Mouse (Mus musculus) liver, embryonic 13.5 days (tissue): ENCODE data around the gene Gpc2. TPM values are rescaled to one million over a fixed set of nuclear protein-coding genes. Genes with fewer than 3 reads are reported as not detected.

ENCODE experiments used
- ATAC-seq: fragments of 200-750 bp; cut with Nextera tagmentation; 2 replicates; pipeline ENCODE4 v1.8.0; 2017; ENCODE audit warnings: low read depth, mild to moderate bottlenecking, moderate number of reproducible peaks, moderate library complexity
- DNase-seq: peaks from one replicate; pipeline ENCODE4 v3.0.0; 2022
- H3K27ac ChIP-seq: fragments of 300-500 bp; sonication (generic); 2 replicates; pipeline ENCODE4 v1.5.1; 2015; ENCODE audit warnings: moderate library complexity, mild to moderate bottlenecking, inconsistent platforms
- H3K27me3 ChIP-seq: fragments of 300-500 bp; sonication (generic); 2 replicates; pipeline ENCODE4 v1.6.1; 2015; ENCODE audit warnings: mild to moderate bottlenecking, inconsistent platforms
- H3K36me3 ChIP-seq: fragments of 300-500 bp; sonication (generic); 2 replicates; pipeline ENCODE4 v1.6.1; 2015; ENCODE audit warnings: mild to moderate bottlenecking, inconsistent platforms
- H3K4me1 ChIP-seq: fragments of 300-500 bp; sonication (generic); replicated peaks from 2 replicates; pipeline ENCODE4 v1.6.1; 2015; ENCODE audit warnings: inconsistent platforms
- H3K4me2 ChIP-seq: fragments of 300-500 bp; sonication (generic); 2 replicates; pipeline ENCODE4 v1.6.1; 2015; ENCODE audit warnings: inconsistent platforms, mild to moderate bottlenecking, moderate library complexity
- H3K4me3 ChIP-seq: fragments of 300-500 bp; sonication (generic); replicated peaks from 2 replicates; pipeline ENCODE4 v1.5.1; 2015; ENCODE audit warnings: mild to moderate bottlenecking, inconsistent platforms
- H3K9ac ChIP-seq: fragments of 300-500 bp; sonication (generic); 2 replicates; pipeline ENCODE4 v1.6.1; 2015; ENCODE audit warnings: mild to moderate bottlenecking, inconsistent platforms
- H3K9me3 ChIP-seq: fragments of 300-500 bp; sonication (generic); replicated peaks from 2 replicates; pipeline ENCODE4 v1.6.1; 2016; ENCODE audit warnings: inconsistent platforms
- WGBS: fragments of 180-500 bp; shearing (Covaris S2); methylation state at CpG from one replicate; pipeline ENCODE4 v1.1.7; 2015; ENCODE audit not compliant: insufficient replicate concordance; 5-methylcytosine and 5-hydroxymethylcytosine counted together
- polyA plus RNA-seq: library from polyadenylated mRNA; unstranded; fragments of >200 nt; fragmentation: Nextera tagmentation; extraction: Ambion mirVana; gene quantifications from 2 replicates; pipeline ENCODE4 v1.2.1, GENCODE M21; 2015

Gene Gpc2
- 0.92 and 1.3 TPM in 2 replicates for polyA plus RNA-seq

DNA sequence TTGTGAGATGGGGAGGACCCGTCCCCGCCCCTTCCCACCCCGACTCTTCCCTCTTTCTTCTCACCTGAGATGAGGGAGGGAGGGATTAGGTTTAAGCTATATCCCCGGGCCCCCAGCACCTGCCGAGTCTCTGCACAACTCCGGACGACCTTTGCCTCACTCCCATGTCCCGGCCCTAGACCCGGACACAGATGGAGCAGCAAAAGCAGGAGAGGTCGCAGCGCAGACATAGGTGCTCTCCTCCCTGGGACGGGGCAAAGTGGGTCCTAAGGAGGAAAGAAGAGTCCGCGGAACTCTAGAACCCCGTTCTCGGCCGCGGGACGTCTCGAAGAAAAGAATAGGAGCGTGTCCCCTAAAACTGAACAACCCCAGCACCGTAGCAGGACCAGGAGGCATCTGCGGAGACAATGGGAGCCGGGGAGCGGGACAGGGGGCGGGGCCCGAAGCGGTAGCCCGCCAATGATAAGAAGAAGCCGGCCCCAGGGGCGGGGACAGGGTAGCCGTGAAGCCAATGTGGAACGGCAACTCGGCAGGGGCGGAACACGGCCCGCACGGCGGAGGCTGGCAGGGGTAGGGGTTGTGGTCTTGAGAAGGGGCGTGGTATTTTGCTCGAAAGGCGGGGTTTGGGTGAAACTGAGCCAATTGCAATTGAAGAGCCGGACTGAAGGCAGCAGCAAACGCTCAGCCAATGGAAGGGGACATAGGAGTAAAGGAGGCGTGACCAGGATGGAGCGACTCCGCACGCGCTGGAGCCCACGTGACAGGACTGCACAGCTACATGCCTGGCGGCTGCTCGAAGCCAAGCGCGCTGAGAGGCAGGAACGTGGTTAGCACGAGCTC is at the start of gene Gpc2, which contains the start of the genes Gm43720 and Stag3:
Gpc2 (minus strand) TSS at position 421 of the 840 bp plus-strand sequence.
Gm43720 (minus strand) TSS at position 374 of the 840 bp plus-strand sequence.
Stag3 (plus strand) TSS at position 656 of the 840 bp plus-strand sequence.
- WGBS, result under 1% methylated on average over 56 of the region's 56 CpGs
- 0 out of 2 replicates have a peak, but pooled peaks cover 4% of the 10 kb centered on the region for H3K9me3 ChIP-seq
- H3K27me3 ChIP-seq, result peaks cover 24% of the 10 kb centered on the region
- peaks cover 28% of the 10 kb centered on the region for H3K4me1 ChIP-seq
- ATAC-seq (peak; percentile 98), DNase-seq (peak; percentile 96)
- peak within 1 kb of the TSS; percentile 82 for H3K4me2 ChIP-seq
- peak within 1 kb of the TSS; percentile 57 for H3K4me3 ChIP-seq
- H3K27ac ChIP-seq, result no peak within 1 kb of the TSS
- no peaks in the 10 kb centered on the region for H3K36me3 ChIP-seq
- H3K9ac ChIP-seq, result peak within 1 kb of the TSS; percentile 61

DNA sequence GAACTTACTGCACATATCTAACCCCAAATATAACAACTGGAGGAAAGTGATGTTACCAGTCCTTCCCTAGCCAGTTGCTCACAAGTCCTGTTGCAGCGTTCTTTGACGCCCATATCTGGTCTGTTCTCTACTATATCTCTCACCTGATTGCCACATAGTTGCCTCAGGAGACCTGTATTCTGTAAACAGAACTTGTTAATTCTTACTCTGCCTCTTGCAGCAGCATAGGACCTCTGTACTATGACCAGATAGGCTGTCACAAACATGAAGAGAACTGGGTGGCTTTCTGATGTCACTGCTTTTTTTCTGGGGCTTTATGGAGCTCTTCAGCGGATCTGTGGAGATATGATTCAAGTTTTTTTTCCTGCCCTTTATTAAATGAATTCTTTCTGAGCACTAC is 33.0 kb upstream of the Gpc2 start:
- 66% methylated on average over 3 of the region's 3 CpGs for WGBS
- Histone ChIP-seq H3K27ac (no peak overlapping the region), H3K4me1 (no peaks in the 10 kb centered on the region), H3K4me2 (no peak overlapping the region), H3K36me3 (no peaks in the 10 kb centered on the region), H3K27me3 (no peaks in the 10 kb centered on the region), H3K9ac (no peak overlapping the region), H3K4me3 (no peak overlapping the region), H3K9me3 (no peaks in the 10 kb centered on the region)
- DNase-seq (no peak), ATAC-seq (no peak)

DNA sequence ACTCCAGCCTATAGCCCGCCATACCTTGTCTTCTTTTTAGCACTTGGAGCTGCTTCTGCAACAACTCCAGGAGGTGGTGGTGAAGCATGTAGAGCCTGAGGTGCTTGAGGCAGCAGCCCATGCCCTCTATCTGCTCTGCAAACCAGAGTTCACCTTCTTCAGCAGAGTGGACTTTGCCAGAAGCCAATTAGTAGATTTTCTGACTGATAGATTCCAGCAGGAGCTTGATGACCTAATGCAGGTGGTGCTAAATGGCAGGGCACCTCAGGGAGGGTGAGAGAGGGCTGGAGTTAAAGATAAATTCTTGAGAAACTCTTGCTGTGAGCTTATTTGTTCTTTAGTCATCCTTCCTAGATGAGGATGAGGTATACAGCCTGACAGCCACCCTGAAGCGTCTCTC is 19.8 kb upstream of the Gpc2 start:
- ATAC-seq (no peak), DNase-seq (no peak)
- Histone ChIP-seq H3K27me3 (no peaks in the 10 kb centered on the region), H3K9me3 (no peaks in the 10 kb centered on the region), H3K36me3 (no peaks in the 10 kb centered on the region), H3K4me1 (no peaks in the 10 kb centered on the region), H3K27ac (no peak overlapping the region), H3K9ac (no peak overlapping the region), H3K4me3 (no peak overlapping the region), H3K4me2 (no peak overlapping the region)
- 48% methylated on average over 2 of the region's 2 CpGs for WGBS

DNA sequence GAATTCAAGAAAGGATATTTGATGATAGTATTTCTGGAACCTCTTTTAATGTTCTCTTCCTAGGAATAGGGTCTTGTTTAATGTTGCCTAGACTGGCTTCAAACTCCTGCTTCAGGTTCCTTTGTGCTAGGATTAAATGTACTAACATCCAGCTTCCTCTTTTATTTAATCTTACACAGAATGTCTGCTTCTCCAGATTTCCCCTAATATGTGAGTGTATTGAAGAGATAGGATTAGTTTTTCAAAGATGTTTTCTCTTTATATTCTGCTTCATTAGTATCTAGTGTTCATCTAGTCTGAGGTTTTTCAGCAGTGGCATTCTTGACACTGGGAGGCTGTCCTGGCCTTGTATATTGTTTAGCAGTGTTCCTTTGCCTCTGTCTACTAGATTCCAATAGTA is 14.4 kb upstream of the Gpc2 start:
- ATAC-seq, result no peak
- no peak overlapping the region for H3K27ac ChIP-seq
- H3K27me3 ChIP-seq, result no peaks in the 10 kb centered on the region
- no peak overlapping the region for H3K4me3 ChIP-seq
- no peaks in the 10 kb centered on the region for H3K36me3 ChIP-seq
- no peaks in the 10 kb centered on the region for H3K4me1 ChIP-seq
- H3K9me3 ChIP-seq, result no peaks in the 10 kb centered on the region
- DNase-seq, result no peak
- no peak overlapping the region for H3K9ac ChIP-seq
- no peak overlapping the region for H3K4me2 ChIP-seq

DNA sequence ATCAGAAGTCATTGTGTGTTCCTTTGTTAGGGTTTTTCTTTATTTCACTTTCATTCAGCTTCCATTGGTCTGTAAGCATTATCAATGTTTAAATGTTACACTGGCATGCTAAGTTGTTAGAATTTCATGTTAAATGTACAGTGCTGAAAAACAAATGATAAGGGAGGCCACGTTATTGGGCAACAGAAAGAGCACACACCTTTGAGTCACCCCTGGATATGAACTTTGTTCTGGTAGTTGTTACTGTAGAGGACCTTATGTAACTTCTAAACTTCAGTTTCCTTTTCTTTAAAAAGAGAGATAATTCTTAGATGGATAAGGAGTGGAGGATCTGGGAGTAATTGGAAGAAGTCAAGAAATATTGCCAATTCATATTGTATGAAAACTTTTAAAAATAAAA is 11.8 kb upstream of the Gpc2 start:
- H3K9me3 ChIP-seq, result no peaks in the 10 kb centered on the region
- DNase-seq (no peak), ATAC-seq (no peak)
- H3K4me2 ChIP-seq, result no peak overlapping the region
- no peak overlapping the region for H3K4me3 ChIP-seq
- H3K27me3 ChIP-seq, result no peaks in the 10 kb centered on the region
- no peaks in the 10 kb centered on the region for H3K4me1 ChIP-seq
- no peaks in the 10 kb centered on the region for H3K36me3 ChIP-seq
- H3K27ac ChIP-seq, result no peak overlapping the region
- 42% methylated on average over 1 of the region's 1 CpGs for WGBS
- H3K9ac ChIP-seq, result no peak overlapping the region

DNA sequence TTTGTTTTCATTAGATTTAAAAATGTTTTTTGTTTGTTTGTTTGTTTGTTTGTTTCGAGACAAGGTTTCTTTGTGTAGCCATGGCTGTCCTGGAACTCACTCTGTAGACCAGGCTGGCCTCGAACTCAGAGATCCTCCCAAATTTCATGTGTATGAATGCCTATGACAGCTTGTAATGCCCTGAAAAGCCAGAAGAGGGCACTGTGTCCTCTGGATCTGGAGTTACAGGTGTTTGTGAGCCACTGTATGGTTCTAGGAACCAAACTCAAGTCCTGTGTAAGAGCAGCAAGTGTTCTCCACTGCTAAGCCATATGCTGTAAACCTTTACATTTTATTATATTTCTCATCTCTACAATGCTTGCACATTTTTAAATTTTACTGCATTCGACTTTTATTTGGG is 8.1 kb upstream of the Gpc2 start:
- H3K9me3 ChIP-seq, result no peaks in the 10 kb centered on the region
- no peaks in the 10 kb centered on the region for H3K36me3 ChIP-seq
- H3K9ac ChIP-seq, result no peak overlapping the region
- no peaks in the 10 kb centered on the region for H3K4me1 ChIP-seq
- WGBS, result 56% methylated on average over 3 of the region's 3 CpGs
- H3K4me3 ChIP-seq, result no peak overlapping the region
- H3K4me2 ChIP-seq, result no peak overlapping the region
- ATAC-seq, result no peak
- no peaks in the 10 kb centered on the region for H3K27me3 ChIP-seq
- H3K27ac ChIP-seq, result no peak overlapping the region
- DNase-seq, result no peak

DNA sequence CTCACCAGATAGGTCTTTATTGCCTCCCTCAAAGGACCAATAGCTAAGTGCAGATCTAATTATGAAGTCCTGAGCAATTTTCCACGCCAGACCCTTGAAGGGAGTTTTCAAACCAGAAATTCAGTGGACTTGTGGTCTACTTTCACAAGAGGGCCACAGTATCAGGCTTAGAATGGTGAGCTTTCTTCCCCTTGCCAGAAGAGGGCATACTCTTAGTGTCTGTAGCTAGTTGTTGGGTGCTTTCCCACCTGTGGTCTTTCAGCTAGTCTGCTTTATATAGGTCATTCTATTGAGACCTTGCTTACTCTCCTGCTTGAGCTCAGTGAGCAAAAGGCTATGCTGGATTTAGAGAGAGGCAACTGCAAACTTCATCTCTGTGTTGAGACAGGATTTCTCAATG is 3.7 kb upstream of the Gpc2 start:
- H3K36me3 ChIP-seq, result no peaks in the 10 kb centered on the region
- H3K27me3 ChIP-seq, result peaks cover 12% of the 10 kb centered on the region
- 43% methylated on average over 1 of the region's 1 CpGs for WGBS
- no peak overlapping the region for H3K9ac ChIP-seq
- peaks cover 19% of the 10 kb centered on the region for H3K4me1 ChIP-seq
- DNase-seq, result no peak
- no peak overlapping the region for H3K27ac ChIP-seq
- 0 out of 2 replicates have a peak, but pooled peaks cover 4% of the 10 kb centered on the region for H3K9me3 ChIP-seq
- ATAC-seq, result no peak
- no peak overlapping the region for H3K4me2 ChIP-seq
- no peak overlapping the region for H3K4me3 ChIP-seq

DNA sequence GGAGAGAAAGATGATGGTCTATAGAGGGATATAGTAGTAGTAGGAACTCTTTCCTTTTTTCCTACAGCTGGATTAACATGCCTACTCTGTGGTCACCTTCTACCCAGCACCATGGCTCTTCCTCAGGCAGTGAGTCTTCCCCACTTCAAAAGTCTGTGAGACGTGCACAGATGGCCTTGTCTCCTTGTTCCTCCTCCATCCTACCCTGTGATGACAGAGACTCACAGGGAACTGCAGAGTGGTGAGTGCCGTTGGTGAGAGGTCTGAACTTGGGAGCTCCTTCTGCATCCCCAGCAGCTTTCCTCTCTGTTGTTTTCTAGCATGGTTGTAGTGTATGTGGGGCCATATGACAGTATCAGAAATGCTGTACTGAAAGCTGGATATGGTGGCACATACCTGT is 2.0 kb upstream of the Gpc2 start:
- Histone ChIP-seq H3K4me1 (peaks cover 19% of the 10 kb centered on the region), H3K4me2 (no peak overlapping the region), H3K9me3 (0 out of 2 replicates have a peak, but pooled peaks cover 4% of the 10 kb centered on the region), H3K27ac (no peak overlapping the region), H3K36me3 (no peaks in the 10 kb centered on the region), H3K9ac (no peak overlapping the region), H3K27me3 (peaks cover 16% of the 10 kb centered on the region), H3K4me3 (no peak overlapping the region)
- ATAC-seq (no peak), DNase-seq (no peak)
- WGBS, result 47% methylated on average over 2 of the region's 2 CpGs

DNA sequence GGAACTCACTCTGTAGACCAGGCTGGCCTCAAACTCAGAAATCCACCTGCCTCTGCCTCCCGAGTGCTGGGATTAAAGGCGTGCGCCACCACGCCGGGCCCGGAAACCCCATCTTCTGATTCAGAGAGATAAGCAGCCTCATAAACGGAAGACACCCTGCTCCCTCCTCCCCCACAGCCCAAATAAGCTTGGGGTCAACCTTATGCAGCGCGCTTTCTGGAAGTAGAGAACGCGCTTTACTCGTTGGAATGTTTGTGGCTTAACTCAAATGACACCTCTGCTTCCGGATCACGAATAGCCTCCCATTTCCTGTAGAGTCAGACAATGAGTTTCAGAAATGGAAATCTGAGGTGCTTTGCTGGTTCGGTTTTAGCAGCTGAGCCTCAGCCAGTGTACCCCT is 1.0 kb upstream of the Gpc2 start:
- Histone ChIP-seq H3K4me1 (peaks cover 20% of the 10 kb centered on the region), H3K4me2 (peak overlapping the region; percentile 82; the same call in 1 of the 2 replicates), H3K4me3 (no peak overlapping the region), H3K36me3 (no peaks in the 10 kb centered on the region), H3K9ac (no peak overlapping the region), H3K27me3 (peaks cover 16% of the 10 kb centered on the region), H3K27ac (no peak overlapping the region), H3K9me3 (0 out of 2 replicates have a peak, but pooled peaks cover 4% of the 10 kb centered on the region)
- no peak for ATAC-seq
- no peak for DNase-seq
- WGBS, result 64% methylated on average over 15 of the region's 15 CpGs

DNA sequence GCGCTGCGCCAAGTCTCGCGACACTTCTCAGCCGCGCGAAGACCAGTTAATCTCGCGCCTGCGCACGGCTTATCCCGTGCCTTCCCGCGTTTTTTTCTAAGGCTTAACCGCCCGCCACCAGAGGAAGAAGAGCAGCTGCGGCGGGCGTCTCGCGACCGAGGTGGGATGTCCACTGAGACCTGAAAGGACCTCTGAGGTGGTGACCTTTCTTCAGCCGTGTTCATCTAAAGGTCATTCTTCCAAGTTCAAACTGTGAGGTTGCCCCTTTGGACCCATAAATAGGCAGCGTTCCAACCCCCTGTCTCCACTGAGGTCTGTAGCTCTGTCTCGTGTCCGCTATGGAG is 592 bp upstream of the Gpc2 start:
- no peak overlapping the region for H3K27ac ChIP-seq
- ATAC-seq, result no peak

DNA sequence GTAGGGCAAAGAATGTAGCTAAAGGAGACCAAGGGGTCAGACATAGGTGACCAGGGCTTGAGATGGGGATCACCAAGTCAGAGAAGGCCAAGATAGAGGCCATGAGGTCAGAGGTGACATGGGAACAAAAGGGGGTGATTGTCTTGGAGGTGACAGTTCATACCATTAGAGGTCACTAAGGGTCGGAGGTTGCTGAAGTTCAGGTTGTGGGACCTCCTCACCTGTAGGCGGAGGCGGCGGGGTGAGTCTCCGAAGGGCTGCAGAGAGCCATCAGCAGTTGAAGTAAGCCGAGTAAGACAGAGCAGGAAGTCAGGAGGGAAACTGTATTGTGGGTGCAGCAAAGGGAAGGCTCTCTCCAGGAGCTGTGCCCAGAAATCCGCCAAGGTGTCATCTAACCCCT is 1.8 kb downstream of the Gpc2 start:
- Histone ChIP-seq H3K27me3 (peaks cover 37% of the 10 kb centered on the region), H3K9me3 (0 out of 2 replicates have a peak, but pooled peaks cover 4% of the 10 kb centered on the region), H3K4me1 (peaks cover 28% of the 10 kb centered on the region), H3K36me3 (no peaks in the 10 kb centered on the region), H3K27ac (no peak overlapping the region), H3K9ac (no peak overlapping the region), H3K4me2 (no peak overlapping the region), H3K4me3 (no peak overlapping the region)
- DNase-seq (no peak), ATAC-seq (no peak)
- 73% methylated on average over 7 of the region's 7 CpGs for WGBS

More for the DNA sequence above, 592 bp upstream of the Gpc2 start:
- H3K4me2 ChIP-seq, result peak overlapping the region; percentile 82
- H3K9me3 ChIP-seq, result 0 out of 2 replicates have a peak, but pooled peaks cover 4% of the 10 kb centered on the region
- WGBS, result 21% methylated on average over 26 of the region's 26 CpGs
- peaks cover 20% of the 10 kb centered on the region for H3K27me3 ChIP-seq
- H3K36me3 ChIP-seq, result no peaks in the 10 kb centered on the region
- H3K4me1 ChIP-seq, result peaks cover 25% of the 10 kb centered on the region
- no peak overlapping the region for H3K9ac ChIP-seq
- no peak for DNase-seq
- peak overlapping the region; percentile 57 for H3K4me3 ChIP-seq
